Mouse (Mus musculus) stomach, embryonic 16.5 days (tissue): ENCODE measurements at regions not wholly inside any gene's neighbourhood (a gene's known extent, or its start where the extent isn't known, plus 50 kb on each side); places are given as distances from the start of the nearest gene placed in this dataset.

ENCODE experiments used
- ATAC-seq: fragments of 200-750 bp; cut with Nextera tagmentation; 2 replicates; pipeline ENCODE4 v1.8.0; 2017; ENCODE audit warnings: moderate number of reproducible peaks, moderate TSS enrichment; ENCODE audit not compliant: insufficient read depth, low FRiP score
- H3K27ac ChIP-seq: fragments of 300-500 bp; sonication (generic); 2 replicates; pipeline ENCODE4 v1.5.1; 2014; ENCODE audit warnings: low read length
- H3K27me3 ChIP-seq: fragments of 300-500 bp; sonication (generic); 2 replicates; pipeline ENCODE4 v1.6.1; 2014; ENCODE audit warnings: low read length, control low read depth, mixed read lengths; ENCODE audit not compliant: control insufficient read depth, insufficient read depth
- H3K36me3 ChIP-seq: fragments of 300-500 bp; sonication (generic); 2 replicates; pipeline ENCODE4 v1.6.1; 2014; ENCODE audit warnings: low read length; ENCODE audit not compliant: control insufficient read depth, insufficient read depth
- H3K4me1 ChIP-seq: fragments of 300-500 bp; sonication (generic); 2 replicates; pipeline ENCODE4 v1.6.1; 2014; ENCODE audit warnings: low read length, control low read depth, mixed read lengths; ENCODE audit not compliant: control insufficient read depth, insufficient read depth
- H3K4me2 ChIP-seq: fragments of 300-500 bp; sonication (generic); 2 replicates; pipeline ENCODE4 v1.6.1; 2014; ENCODE audit warnings: low read depth, low read length, mixed read lengths
- H3K4me3 ChIP-seq: fragments of 300-500 bp; sonication (generic); replicated peaks from 2 replicates; pipeline ENCODE4 v1.5.1; 2014; ENCODE audit warnings: mild to moderate bottlenecking, low read length
- H3K9ac ChIP-seq: fragments of 300-500 bp; sonication (generic); 2 replicates; pipeline ENCODE4 v1.6.1; 2014; ENCODE audit warnings: low read length
- H3K9me3 ChIP-seq: fragments of 300-500 bp; sonication (generic); replicated peaks from 2 replicates; pipeline ENCODE4 v1.6.1; 2016; ENCODE audit warnings: low read length, control low read depth; ENCODE audit not compliant: control insufficient read depth
- WGBS: fragments of 180-500 bp; shearing (Covaris S2); extraction: QIAGEN DNeasy Blood & Tissue Kit; methylation state at CpG from one replicate; pipeline ENCODE4 v1.1.7; 2014; 5-methylcytosine and 5-hydroxymethylcytosine counted together

DNA sequence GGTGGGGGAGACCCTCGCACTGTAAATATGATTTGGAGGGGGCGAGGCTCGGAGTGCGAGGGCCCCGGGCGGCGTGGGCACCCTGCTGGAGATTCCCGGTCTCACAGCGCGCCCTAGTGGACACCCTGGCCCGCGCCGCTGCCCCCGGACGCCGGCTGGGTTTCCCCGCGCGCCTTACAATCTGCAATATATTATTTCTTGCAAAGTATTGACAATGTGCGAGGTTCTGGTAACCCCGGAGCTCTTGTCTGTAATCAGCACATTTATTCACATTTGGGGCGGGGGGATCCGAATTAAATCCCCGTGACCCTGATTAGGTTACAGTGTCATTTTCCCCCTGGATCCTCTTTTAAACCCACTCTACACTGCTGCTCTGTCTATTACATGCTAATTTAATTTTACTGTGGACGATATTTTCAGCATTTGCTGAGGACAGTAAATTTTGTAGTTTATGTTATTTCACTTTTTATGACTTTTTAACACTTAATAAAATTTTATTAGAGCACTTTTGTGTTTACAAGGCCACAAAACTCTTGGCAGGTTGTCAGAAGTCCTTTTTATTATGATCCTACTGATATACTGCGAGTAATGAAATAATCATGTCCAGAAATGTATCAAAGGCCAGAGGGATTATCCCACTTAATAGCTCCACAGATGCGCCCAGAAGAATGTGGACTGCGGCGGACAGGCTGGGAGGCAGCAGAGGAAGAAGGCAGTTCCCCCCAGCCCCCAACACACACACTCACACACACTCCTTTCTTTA lies 312.6 kb downstream of the Mtx2 start:
- Histone ChIP-seq H3K27ac (no peak overlapping the region), H3K4me3 (peak overlapping the region; percentile 47), H3K4me2 (peak overlapping the region; percentile 73), H3K27me3 (peaks cover 46% of the 10 kb centered on the region), H3K4me1 (peaks cover 6% of the 10 kb centered on the region), H3K9ac (peak overlapping the region; percentile 58), H3K36me3 (no peaks in the 10 kb centered on the region), H3K9me3 (no peaks in the 10 kb centered on the region)
- ATAC-seq = peak; percentile 47; the same call in 1 of the 2 replicates
- 8% methylated on average over 29 of the region's 29 CpGs for WGBS

DNA sequence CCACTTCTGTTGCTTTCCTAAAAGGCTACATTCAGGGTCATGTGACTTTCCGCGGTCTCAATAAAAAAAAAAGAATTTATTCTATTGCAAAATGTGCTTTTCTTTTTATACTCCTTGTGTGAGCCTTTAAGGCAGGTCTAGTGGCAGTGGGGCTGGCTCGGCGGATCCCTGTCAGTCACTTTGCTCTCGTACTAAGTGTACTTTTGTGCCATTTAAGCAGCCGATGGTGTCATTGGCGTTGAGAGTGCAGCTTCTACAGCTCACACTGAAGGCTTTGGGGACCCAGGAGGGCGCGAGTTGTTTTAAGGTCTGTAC lies 313.1 kb downstream of the Mtx2 start:
- H3K4me3 ChIP-seq = no peak overlapping the region
- no peak for ATAC-seq
- H3K27me3 ChIP-seq = peaks cover 44% of the 10 kb centered on the region
- H3K27ac ChIP-seq = no peak overlapping the region
- no peaks in the 10 kb centered on the region for H3K36me3 ChIP-seq
- no peaks in the 10 kb centered on the region for H3K9me3 ChIP-seq
- no peak overlapping the region for H3K9ac ChIP-seq
- H3K4me1 ChIP-seq = peaks cover 6% of the 10 kb centered on the region
- WGBS = 34% methylated on average over 9 of the region's 9 CpGs
- no peak overlapping the region for H3K4me2 ChIP-seq

DNA sequence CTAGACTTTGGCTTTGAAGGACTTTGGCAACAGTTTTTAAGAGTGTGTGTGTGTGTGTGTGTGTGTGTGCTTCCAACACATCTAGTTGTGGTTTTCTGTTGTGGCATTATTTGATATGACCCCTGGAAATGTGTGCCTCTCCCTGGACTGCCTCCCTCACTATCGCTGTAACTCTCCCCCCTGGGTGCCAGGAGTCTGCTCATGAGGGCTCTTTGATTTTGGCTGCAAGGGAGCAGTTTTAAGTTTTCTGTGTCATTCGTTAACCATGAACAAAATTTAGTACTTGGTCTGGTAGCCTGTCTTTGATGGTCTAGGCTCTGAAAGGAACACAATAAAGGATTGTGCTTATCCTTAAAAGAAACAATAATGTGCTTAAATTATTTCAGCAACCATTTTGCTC lies 313.9 kb downstream of the Mtx2 start:
- Histone ChIP-seq H3K27ac (no peak overlapping the region), H3K27me3 (peaks cover 44% of the 10 kb centered on the region), H3K9ac (no peak overlapping the region), H3K4me1 (peaks cover 6% of the 10 kb centered on the region), H3K4me3 (no peak overlapping the region), H3K4me2 (no peak overlapping the region), H3K9me3 (no peaks in the 10 kb centered on the region), H3K36me3 (no peaks in the 10 kb centered on the region)
- no peak for ATAC-seq
- 72% methylated on average over 2 of the region's 2 CpGs for WGBS

DNA sequence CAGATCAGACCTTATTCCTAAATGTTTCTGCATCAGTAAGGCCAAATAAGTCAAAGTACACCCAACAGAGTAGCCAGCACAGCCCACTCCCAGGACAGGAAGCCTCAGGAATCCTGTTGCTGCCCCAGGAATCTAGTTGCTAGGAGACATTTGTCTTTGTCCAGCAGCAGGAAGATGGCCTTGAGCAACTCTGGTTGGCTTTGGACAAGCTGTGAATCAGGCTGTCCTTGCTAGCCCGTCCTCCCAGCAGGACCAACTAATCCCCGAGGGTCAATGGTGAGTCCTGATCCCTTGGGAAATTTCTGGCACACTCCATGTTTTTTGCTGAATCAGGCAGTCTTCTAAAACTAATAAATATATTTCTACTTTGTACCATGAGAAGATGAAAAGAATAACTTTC lies 317.1 kb downstream of the Mtx2 start:
- H3K27ac ChIP-seq = no peak overlapping the region
- H3K4me1 ChIP-seq = peaks cover under 1% of the 10 kb centered on the region
- no peaks in the 10 kb centered on the region for H3K36me3 ChIP-seq
- H3K4me2 ChIP-seq = no peak overlapping the region
- H3K9ac ChIP-seq = no peak overlapping the region
- WGBS = 25% methylated on average over 2 of the region's 2 CpGs
- peaks cover 33% of the 10 kb centered on the region for H3K27me3 ChIP-seq
- H3K9me3 ChIP-seq = no peaks in the 10 kb centered on the region
- H3K4me3 ChIP-seq = no peak overlapping the region
- no peak for ATAC-seq

DNA sequence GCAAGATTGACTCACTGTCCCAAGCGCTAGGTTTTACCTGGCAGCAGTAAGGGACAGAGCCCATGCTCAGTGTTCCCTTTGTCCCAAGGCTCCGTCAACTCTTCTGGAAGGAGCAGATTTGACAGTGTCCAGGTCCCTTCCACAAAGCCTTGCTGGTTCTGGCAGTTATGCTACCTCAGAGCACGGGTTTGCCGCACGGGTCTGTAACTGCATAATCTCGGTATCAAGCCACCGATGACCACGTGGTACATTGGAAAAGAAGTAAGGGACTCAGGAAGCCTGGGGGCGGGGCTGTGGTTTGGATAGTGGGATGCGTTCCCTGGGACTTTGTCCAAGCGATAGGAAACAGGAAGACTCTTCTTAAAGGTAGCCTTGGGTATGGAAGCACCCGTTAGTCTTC lies 319.3 kb downstream of the Mtx2 start:
- WGBS = 76% methylated on average over 12 of the region's 12 CpGs
- Histone ChIP-seq H3K27me3 (peaks cover 15% of the 10 kb centered on the region), H3K4me3 (no peak overlapping the region), H3K36me3 (no peaks in the 10 kb centered on the region), H3K9ac (no peak overlapping the region), H3K27ac (no peak overlapping the region), H3K4me1 (no peaks in the 10 kb centered on the region), H3K9me3 (no peaks in the 10 kb centered on the region), H3K4me2 (no peak overlapping the region)
- ATAC-seq = no peak

DNA sequence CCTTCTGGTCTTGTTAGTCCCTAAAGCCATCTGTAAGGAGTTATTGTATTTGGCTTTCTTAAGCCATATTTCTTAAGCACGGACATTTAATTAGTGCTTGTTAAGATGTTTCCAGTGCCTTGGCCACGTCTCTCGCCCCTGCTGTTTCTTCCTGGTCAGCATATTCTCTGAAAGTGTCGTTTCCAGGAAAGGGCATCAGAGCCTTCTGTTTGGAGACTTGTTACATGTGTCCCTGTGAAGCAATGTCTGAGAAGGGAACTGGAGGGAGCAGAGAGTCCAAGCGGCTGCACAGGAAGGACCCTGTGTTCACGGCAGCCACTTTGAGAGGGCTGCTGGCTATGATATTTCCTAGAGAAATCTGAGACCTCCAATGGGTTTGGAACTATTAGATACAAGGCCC lies 320.7 kb downstream of the Mtx2 start:
- Histone ChIP-seq H3K4me3 (no peak overlapping the region), H3K9me3 (no peaks in the 10 kb centered on the region), H3K9ac (no peak overlapping the region), H3K4me1 (no peaks in the 10 kb centered on the region), H3K27me3 (peaks cover 5% of the 10 kb centered on the region; the same call in 1 of the 2 replicates), H3K36me3 (no peaks in the 10 kb centered on the region), H3K4me2 (no peak overlapping the region), H3K27ac (no peak overlapping the region)
- ATAC-seq = no peak
- WGBS = 49% methylated on average over 6 of the region's 6 CpGs

DNA sequence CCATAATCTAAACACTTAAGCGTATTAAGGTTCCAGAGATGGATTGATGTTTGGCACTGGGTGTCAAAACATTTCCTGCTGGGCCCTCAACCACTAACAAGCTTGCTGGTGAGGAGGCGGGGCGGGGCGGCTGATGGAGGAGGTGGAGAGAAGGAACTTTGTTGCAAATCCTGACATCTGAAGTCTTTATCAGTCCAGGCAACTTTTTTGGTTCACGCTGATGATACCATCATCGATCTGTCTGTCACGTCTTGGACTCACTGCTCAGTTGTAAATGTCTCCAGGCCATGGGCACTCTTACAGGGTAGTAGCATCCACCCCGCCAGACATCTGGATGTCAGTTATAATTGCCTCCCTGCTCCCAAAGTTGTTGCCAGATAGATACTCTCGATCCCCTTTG lies 321.8 kb downstream of the Mtx2 start:
- H3K4me1 ChIP-seq = no peaks in the 10 kb centered on the region
- 43% methylated on average over 9 of the region's 9 CpGs for WGBS
- H3K9me3 ChIP-seq = no peaks in the 10 kb centered on the region
- H3K27ac ChIP-seq = no peak overlapping the region
- no peak for ATAC-seq
- H3K4me3 ChIP-seq = no peak overlapping the region
- H3K9ac ChIP-seq = no peak overlapping the region
- peaks cover 5% of the 10 kb centered on the region; the same call in 1 of the 2 replicates for H3K27me3 ChIP-seq
- H3K4me2 ChIP-seq = no peak overlapping the region
- no peaks in the 10 kb centered on the region for H3K36me3 ChIP-seq

DNA sequence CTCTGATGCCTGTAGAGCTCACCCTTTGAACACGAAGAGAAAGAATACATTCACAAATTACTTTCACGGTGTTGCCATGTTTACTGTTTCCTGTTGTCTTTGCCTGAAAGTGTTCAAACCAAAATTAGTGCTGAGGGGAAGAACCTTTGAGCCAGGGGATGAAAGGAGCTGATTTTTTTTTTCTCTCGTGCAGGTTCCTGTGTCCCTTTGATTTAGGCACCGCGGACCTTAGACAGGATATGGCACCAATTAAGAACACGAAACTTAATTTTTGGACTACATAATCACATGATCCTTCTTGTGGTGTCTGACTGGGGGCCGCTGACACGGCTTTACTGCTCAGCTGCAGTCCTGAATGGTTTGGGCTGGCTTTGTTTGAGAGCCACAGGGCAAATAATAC lies 322.4 kb downstream of the Mtx2 start:
- Histone ChIP-seq H3K4me3 (no peak overlapping the region), H3K9ac (no peak overlapping the region), H3K9me3 (no peaks in the 10 kb centered on the region), H3K27me3 (peaks cover 5% of the 10 kb centered on the region; the same call in 1 of the 2 replicates), H3K4me1 (no peaks in the 10 kb centered on the region), H3K4me2 (no peak overlapping the region), H3K36me3 (no peaks in the 10 kb centered on the region), H3K27ac (no peak overlapping the region)
- no peak for ATAC-seq
- WGBS = 68% methylated on average over 8 of the region's 8 CpGs

DNA sequence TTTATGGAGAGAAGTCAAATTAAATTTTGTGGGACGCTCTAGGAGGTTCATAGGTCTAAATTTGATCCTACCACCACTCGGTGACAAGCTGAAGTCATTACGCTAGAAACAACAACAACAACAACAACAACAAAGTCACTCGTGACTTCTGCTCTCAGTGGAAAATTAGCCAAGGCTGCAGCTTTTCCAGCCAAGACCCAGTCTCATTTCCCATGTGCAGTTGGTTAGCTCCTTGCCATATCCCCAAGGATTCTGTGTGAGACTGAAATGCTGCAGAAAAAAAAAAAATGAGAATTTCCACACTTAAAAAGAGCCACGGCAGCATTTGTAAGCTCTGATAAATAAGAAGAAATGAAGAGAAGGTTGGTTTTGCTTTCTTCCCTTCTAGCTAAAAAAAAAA lies 323.4 kb downstream of the Mtx2 start:
- Histone ChIP-seq H3K9me3 (no peaks in the 10 kb centered on the region), H3K27ac (no peak overlapping the region), H3K4me3 (no peak overlapping the region), H3K4me2 (no peak overlapping the region), H3K9ac (no peak overlapping the region), H3K36me3 (no peaks in the 10 kb centered on the region), H3K27me3 (peaks cover 5% of the 10 kb centered on the region; the same call in 1 of the 2 replicates), H3K4me1 (no peaks in the 10 kb centered on the region)
- ATAC-seq = no peak
- 73% methylated on average over 5 of the region's 5 CpGs for WGBS
